Mouse (Mus musculus): ENCODE data around the gene Scin.

The Scin gene

DNA sequence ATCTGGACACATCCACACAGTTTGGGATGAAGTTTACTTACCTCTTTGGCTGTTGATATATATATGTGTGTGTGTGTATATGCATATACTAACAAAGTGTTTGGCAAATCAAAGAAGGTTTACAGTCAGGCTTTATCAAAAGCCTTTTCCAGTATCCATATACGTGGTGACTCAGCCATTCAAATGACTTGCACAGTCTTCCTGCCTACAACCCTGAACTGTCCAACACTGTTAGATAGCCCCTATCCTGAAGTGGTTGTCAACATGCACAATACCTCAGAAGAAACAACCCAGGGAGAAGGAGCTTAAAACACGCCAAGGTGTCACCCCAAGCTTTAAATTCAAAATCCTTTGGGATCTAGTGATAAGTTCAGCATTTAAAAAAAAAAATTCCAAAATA lies 20.4 kb downstream of the Scin start:
- in situ Hi-C loops (cut with MboI; ENCODE audit: unreplicated experiment in 2 of 2), result loop anchor here (25.0 kb wide), 1 partner anchor 924 kb away; no protein-coding TSS in a partner anchor

DNA sequence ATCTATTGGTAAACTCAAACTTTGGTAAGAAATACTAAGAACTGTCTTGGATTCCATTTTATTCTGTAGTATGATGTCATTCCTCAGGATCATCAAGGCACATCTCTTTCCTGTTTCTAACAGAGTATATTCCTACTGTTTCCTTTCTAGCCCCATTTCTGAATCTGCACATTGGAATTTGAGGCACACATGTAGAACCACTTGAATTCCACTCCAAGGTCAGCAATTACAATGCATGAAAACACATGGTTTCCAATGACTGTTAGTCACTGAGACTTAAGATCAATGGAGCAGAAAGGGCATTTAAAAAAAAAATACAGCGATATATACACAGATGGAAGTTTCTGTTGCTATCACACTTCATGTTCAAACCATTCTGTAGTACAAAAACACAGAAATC lies 24.8 kb downstream of the Scin start:
- in situ Hi-C loops (cut with MboI; ENCODE audit: unreplicated experiment in 2 of 2), result loop anchor here (10.0 to 25.0 kb wide), 2 partner anchors 474 to 928 kb away; no protein-coding TSS in a partner anchor

DNA sequence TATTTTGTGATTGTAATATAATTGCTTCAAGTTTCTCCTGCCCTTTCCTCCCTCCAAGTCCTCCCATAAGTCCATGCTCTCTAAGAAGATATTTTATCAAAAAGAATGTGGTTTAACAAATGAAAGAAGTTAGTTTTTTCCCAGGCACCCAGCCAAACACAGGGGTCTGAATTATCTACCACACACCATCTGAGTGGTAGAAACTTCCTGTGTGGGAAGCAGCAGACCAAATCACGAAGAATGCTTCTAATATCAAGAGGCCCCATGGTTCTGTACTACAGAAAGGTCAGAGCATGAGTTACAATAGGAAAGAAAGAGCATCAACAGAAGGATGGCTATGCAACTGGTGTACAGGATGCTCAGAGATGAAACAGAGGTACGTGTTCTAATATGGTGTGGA lies 25.9 kb downstream of the Scin start:
- in situ Hi-C loops (cut with MboI; ENCODE audit: unreplicated experiment in 2 of 2), result loop anchor here (10.0 to 25.0 kb wide), 2 partner anchors 473 to 929 kb away; no protein-coding TSS in a partner anchor

DNA sequence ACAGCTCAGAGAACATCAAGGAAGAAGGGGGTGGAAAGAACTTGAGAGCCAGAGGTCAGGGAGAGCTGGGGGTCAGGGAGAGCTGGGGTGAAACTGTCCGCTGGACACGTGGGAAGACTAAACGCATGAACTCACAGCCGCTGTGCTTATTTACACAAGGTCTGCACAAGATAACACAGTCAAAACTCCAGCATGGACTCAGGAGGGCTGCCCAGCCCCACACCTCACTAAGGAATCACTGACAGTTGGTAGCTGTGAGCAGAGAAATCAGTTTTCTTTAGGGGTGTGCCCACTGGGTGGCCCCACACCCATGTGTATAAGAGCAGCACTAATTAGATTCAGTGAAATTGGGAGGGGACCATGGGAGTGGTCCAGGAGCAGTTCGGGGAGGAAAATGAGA lies 27.2 kb downstream of the Scin start:
- in situ Hi-C loops (cut with MboI; ENCODE audit: unreplicated experiment in 2 of 2), result loop anchor here (10.0 to 25.0 kb wide), 2 partner anchors 472 to 930 kb away; no protein-coding TSS in a partner anchor

DNA sequence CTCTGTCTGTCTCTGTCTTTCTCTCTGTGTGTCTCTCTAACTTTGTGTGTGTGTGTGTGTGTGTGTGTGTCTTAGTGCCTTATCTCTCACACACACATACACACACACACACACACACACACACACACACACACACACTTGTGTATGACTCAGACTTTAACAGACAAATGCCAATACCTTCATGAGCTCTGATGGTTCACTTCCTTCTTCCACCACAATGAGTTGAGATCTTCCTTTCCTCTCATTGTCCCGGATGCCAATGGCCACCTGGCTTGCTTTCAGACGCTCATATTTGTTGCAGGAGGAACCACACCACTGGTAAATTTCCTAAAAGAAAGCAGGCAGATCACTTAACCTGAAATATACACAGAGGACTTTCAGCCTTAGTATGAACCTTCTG lies 29.3 kb downstream of the Scin start:
- in situ Hi-C loops (cut with MboI; ENCODE audit: unreplicated experiment in 2 of 2), result loop anchor here (5.0 to 25.0 kb wide), 3 partner anchors 118 to 933 kb away; no protein-coding TSS in a partner anchor

DNA sequence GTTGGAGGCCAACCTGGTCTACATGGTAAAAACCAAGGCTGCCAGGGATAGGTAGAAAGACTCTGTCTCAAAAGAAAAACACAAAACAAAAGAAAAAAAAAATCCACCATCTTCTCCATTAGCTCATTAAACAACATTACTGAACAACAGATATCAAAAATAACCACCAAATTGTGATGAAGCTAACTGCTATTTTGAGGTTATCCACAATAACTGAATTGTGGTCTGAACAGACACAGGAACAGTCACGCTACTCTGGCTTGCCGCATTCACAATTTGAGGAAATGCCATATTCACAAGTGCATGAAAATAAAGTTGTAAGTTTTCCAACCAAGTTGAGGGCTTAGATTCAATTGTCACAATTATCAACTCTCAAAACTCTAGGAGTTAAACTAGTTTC lies 31.7 kb downstream of the Scin start:
- in situ Hi-C loops (cut with MboI; ENCODE audit: unreplicated experiment in 2 of 2), result loop anchor here (5.0 to 25.0 kb wide), 3 partner anchors 120 to 935 kb away; no protein-coding TSS in a partner anchor

DNA sequence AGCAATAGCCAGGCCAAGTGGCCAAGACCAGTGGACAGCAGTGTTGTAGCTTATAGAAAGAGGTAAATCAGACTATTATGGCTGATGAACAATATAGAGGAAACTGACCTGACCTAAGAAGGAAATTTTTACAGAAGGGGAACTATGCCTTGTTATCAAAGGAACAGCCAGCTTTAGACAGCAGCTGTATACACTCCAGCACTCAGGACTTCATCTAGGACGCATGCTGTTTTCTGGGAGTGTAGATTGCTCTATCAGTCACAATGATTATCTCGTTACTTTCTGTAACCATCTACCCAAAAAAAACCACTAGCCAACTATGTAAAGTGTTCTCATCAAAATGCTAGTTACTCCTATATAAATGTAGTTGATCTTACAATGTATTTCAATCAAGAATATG lies 34.6 kb downstream of the Scin start:
- in situ Hi-C loops (cut with MboI; ENCODE audit: unreplicated experiment in 2 of 2), result loop anchor here (10.0 to 25.0 kb wide), 2 partner anchors 338 to 725 kb away; partner anchors contain the start of genes Dock4 (in 1 of the 2) and Zfp277 (in 1 of the 2)

DNA sequence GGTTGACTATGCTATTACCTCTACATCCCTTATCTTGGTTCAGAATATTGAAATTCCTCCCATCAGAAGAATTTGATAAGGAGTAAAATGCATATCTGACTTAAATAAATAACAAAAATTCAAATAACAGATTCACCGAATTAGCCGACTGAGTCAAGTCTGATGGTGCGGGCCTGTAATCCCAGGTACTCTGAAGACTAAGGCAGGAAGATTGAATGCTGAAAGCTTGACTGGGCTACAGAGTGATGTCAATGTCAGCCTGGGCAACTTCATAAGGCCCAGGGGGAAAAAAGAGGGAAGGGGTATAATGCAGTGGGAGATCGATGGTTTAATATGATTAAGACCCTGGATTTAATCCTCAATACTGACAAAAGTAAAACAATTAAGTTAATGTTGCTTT lies 36.6 kb downstream of the Scin start:
- in situ Hi-C loops (cut with MboI; ENCODE audit: unreplicated experiment in 2 of 2), result loop anchor here (10.0 to 25.0 kb wide), 2 partner anchors 340 to 727 kb away; partner anchors contain the start of genes Dock4 (in 1 of the 2) and Zfp277 (in 1 of the 2)

DNA sequence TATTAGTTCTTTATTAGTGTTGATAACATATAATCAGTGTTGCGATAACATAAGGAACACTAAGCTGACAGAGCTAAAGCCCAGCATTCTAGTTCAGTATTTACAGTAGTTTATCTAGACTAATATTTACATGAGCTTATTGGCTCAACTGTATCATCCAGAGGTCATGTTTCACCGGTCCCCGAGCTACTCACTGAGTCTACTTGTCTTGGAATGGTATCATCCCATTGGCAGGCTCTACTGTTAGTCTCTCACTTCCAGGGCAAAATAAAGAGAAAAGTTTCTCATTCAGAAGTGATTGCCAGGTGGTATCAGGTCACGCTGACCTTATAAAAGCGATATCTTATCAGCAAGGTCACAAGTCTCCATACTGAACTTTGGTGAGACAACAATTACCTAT lies 37.0 kb downstream of the Scin start:
- in situ Hi-C loops (cut with MboI; ENCODE audit: unreplicated experiment in 2 of 2), result loop anchor here (10.0 to 25.0 kb wide), 2 partner anchors 340 to 728 kb away; partner anchors contain the start of genes Dock4 (in 1 of the 2) and Zfp277 (in 1 of the 2)

DNA sequence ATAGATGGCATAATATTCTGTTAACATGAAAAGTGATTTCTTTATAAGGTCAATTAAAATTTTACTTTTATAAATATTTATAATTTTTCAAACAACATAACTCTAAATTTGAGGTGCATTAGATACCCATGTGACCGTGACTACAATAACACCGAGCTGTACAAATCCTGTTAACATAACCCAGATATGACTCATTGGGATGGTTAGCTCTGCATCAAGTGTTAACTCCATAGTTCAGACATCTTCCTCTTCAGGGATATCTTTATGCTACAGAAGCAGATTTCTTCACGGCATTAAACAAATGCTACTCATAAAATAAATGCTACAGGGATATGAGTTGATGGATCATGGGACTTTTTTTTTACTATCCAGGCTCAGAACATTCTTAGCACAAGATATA lies 37.6 kb downstream of the Scin start:
- in situ Hi-C loops (cut with MboI; ENCODE audit: unreplicated experiment in 2 of 2), result loop anchor here (10.0 to 25.0 kb wide), 2 partner anchors 341 to 728 kb away; partner anchors contain the start of genes Dock4 (in 1 of the 2) and Zfp277 (in 1 of the 2)

DNA sequence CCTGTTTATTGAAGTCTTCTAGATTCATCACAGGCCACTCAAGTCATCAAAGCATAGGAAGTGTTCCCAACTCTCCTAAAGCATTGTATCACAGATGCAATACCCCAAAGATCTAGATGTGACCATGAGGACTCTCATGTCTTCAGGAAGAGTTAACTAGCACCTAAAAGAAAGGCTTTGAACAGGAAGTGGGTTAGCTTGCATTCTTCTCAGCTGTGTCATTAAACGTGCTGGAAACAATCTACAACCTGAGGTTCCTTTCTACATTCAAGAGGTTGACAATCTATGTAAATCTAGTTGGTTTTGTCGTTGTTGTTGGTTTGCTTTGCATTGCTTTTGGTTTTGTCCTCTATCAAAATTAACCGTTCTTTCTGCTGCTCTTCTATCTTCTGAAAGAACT lies 44.0 kb downstream of the Scin start:
- in situ Hi-C loops (cut with MboI; ENCODE audit: unreplicated experiment in 2 of 2), result loop anchor here (10.0 to 25.0 kb wide), 2 partner anchors 347 to 735 kb away; partner anchors contain the start of genes Dock4 (in 1 of the 2) and Zfp277 (in 1 of the 2)

DNA sequence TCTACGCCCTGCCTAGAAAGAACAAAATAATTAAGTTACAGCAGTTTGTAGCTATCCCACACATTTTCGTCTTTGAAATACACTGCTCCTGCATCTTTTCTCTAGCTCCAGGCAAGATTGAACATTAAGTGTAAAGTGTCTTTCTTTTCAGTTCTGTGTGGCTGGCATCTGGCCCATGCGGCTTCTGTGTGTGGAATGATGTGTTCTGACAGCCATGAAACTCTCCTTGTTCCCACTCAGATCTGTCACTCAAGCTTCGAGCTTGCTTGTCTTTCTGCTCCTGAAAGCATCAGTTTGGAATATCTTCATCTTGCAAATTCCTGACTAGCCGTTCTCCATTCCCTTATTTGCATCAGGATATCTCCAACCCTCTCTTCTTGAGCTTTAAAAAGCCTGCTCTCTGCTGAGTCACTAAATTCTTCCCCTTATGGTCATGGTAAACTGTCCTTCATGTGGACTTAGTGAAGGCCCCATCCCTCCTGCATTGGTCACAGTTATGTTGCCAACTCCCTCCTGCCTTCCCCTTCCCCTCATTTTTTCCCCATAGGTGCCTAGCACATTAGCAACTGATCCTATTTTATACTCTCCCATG lies 48.2 kb downstream of the Scin start:
- in situ Hi-C loops (cut with MboI; ENCODE audit: unreplicated experiment in 2 of 2), result loop anchor here (5.0 to 25.0 kb wide), 5 partner anchors 76 to 741 kb away; partner anchors contain the start of genes Dock4 (in 1 of the 2) and Zfp277 (in 1 of the 2)

DNA sequence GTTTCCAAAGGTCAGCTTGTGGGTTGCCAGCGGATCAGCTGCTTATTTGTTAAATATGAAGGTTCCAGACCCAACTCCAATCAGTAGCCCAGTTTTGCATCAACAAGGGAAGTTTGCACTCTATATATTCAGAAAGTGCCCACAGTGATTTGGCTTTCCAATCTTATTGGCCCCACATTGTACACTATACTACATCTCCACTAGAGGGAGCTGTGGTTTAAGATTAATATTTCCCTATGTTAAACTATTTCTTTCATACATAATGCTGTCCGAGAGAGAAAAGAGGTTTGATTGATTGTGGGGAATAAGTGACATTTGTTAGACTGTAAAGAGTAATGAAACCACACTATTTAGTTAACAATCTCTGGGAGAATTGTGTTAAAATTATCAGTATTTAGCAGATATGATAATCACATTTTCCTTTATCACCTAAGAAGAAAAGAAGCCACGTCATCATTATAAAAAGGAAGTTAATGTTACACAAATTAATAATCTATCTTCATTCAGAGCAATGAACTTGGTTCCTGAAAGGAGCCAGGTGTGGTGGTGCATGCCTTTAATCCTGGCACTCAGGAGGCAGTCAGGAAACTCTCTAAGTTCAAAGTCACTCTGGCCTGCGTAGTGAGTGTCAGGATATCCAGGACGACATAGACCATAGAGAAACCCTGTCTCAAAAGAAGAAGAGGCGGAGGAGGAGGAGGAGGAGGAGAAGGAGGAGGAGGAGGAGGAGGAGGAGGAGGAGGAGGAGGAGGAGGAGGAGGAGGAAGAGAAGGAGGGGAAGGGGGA lies 51.4 kb downstream of the Scin start:
- in situ Hi-C loops (cut with MboI; ENCODE audit: unreplicated experiment in 2 of 2), result loop anchor here in 1 of 2 experiments (10.0 to 25.0 kb wide), 2 partner anchors 355 to 602 kb away; partner anchors contain the start of genes Dock4 and Zfp277

DNA sequence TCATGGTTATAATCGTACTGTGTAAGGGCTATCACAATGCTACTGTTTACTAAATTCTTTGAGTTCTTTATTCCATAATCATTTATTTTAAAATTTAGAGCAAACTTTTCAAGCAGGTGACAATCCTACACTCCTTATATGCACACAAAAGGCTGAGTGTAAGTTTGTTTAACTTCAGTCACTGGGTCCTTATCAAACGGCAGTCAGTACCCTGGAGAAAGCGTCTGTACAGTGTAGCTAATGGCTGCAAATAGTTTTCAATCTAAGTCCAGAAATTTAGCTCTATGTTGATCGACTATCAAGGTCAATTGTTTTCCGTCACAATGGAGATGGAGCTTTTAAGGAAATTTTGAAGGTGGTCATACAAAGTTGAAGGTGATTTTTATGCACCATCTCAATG lies 52.0 kb downstream of the Scin start:
- in situ Hi-C loops (cut with MboI; ENCODE audit: unreplicated experiment in 2 of 2), result loop anchor here in 1 of 2 experiments (10.0 to 25.0 kb wide), 2 partner anchors 355 to 603 kb away; partner anchors contain the start of genes Dock4 and Zfp277

DNA sequence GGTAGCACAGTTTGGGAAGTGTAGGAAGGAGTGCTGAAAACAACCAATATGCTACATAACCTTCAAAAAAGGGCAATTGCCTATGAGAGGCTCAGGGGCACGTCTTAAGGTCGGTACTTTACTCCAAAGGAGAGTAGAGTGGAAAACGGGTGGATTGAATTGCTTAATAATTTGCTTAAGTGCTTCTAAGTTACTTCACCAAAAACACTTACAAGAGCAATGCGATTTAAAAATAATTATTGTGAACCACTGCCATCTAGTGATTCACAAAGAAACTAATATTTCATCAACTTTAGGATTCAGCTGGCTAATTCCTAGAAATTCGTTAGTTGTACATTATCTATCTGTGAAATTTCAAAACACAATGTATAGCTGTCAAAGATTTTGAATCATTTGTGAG lies 60.4 kb downstream of the Scin start:
- in situ Hi-C loops (cut with MboI; ENCODE audit: unreplicated experiment in 2 of 2), result loop anchor here (5.0 to 25.0 kb wide), 4 partner anchors 1111 to 1946 kb away; no protein-coding TSS in a partner anchor

DNA sequence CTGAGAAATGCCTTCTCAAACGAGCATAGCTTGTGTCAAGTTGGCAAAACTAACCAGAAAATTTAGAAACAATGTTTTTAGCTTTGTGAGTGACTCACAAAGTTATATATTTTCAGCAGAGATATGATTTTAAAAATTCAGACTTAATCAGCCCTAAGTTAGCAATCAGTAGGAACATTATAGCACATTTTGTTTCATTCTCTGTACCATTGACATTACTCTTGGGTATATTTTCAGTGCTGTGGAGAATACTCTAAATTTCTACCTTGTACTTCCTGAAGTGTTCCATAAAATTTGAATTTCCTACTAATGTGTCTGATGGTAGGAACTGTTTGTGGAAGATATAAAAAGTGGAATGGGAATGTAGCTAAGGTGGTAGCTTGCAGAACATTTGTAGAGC lies 87.0 kb downstream of the Scin start:
- in situ Hi-C loops (cut with MboI; ENCODE audit: unreplicated experiment in 2 of 2), result loop anchor here in 1 of 2 experiments (25.0 kb wide), 1 partner anchor 390 kb away; the partner anchor contains the start of genes Dock4 and Zfp277

DNA sequence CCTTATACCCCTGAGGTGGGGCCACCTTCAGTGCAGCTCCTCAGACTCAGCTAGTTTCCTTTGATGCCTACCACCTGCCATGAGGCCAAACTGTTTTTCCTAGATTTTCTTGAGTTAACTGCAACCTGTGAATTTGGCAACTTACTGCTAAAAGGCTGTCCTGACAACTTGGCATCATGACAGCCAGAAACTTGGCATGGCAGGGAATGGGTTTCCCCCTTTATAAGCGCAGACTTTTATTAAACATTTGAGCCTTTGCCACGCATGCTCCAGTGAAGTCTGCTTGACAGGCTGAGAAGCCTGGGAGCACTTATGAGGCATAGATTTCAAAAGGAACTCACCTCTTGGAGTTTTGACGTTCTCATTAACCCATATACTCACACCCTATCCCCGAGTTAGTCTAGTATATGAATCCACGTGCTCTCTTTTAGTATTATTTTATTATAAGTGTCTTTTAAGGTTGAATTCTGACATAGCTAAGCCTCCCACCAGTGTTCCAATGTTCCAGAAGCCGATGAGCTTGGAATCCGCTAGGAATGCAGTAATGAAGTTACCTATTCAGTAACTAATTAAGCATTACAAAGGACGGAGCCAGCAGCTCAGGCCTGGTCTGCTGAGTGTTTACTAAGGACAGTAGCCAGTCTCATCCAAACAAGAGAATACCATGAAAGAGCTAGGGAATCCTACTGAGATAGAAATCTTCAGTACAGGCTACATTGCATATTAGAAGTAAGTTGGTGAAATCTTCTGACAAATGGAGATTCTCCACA lies 90.0 kb downstream of the Scin start:
- in situ Hi-C loops (cut with MboI; ENCODE audit: unreplicated experiment in 2 of 2), result loop anchor here (5.0 to 25.0 kb wide), 4 partner anchors 33 to 532 kb away; partner anchors contain the start of genes Dock4 (in 1 of the 2) and Zfp277 (in 1 of the 2)

DNA sequence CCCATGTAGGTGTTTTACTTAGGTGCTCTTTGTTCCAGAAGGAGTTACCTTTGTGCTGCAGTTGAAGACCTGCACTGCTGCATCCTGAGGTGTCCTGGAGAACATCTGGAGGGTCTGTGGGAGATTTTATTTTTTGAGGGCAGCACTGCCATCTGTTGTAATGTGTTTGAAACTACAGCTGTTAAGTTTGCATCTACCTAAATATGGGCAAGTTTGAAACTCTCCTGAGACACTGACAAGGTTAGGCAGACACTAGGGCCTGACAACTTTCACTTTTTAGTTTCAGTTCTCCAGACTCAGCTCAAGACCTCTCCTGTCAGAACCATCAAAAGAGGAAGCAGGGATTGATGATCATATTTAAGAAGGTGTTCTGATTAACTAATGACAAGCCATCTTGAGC lies 94.0 kb downstream of the Scin start:
- in situ Hi-C loops (cut with MboI; ENCODE audit: unreplicated experiment in 2 of 2), result loop anchor here (5.0 to 25.0 kb wide), 4 partner anchors 37 to 528 kb away; partner anchors contain the start of genes Dock4 (in 1 of the 2) and Zfp277 (in 1 of the 2)

DNA sequence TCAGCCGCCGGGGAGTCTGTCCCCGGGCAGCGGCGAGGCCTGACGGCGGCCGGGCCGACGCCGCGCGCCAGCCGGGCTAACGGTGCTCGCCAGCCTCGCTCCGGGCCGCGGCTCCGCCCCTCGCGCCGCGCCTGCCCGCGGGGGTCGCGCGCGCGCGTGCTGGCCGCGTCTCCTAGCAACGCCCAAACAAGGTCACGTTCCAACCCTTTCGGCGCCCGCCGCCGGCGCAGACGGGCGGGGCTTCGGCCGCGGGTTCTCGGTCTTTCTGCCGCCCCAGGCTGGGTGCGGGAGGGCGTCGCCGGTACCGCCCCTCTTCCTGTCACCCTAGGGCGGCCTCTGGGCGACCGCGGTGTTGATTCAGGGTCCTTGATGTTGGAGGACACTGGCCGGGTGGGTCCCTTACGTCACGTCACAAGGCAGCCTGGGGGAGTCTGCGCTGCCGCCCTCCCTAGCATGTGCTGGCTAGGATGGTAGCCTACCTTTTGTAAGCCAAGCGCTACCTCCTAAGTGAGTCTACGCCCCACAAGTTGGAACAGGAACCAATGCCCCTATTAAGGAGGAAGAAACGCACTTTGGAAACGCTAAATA lies 96.1 kb downstream of the Scin start, which contains the start of gene Arl4a:
Arl4a (minus strand) TSS at position 150 of the 588 bp plus-strand sequence.
- in situ Hi-C loops (cut with MboI; ENCODE audit: unreplicated experiment in 2 of 2), result loop anchor here (5.0 to 25.0 kb wide), 5 partner anchors 146 to 526 kb away; partner anchors contain the start of genes Dock4 (in 1 of the 2) and Zfp277 (in 1 of the 2)
